Mouse (Mus musculus) left cerebral cortex, adult 18-20 months (tissue): ENCODE measurements around the gene Xpnpep3. TPM values are rescaled to one million over a fixed set of nuclear protein-coding genes. Genes with fewer than 3 reads are reported as not detected.
"Not testable (repeated sequence)": the region's sequence is repeated elsewhere in the genome, so short reads cannot be mapped to it uniquely, and the experiment has no call there.

Experiments used
- DNase-seq, 2 experiments: peaks; one replicate each; pipeline ENCODE4 v3.0.0; 2021 to 2022; ENCODE audit warnings: low spot score in 2 of 2, mixed read lengths in 1 of 2
- total RNA-seq, 2 experiments: library from RNA; stranded (reverse); gene quantifications; 2 replicates each; pipeline ENCODE4 v1.2.3; 2021

Xpnpep3 gene
- total RNA-seq, 2 experiments from 2014 or later, result 15.0 to 16.6 TPM

GRCm38 (mm10) chr15:81398189-81398588 is 1.7 kb upstream of the Xpnpep3 start:
- DNase-seq, result no peak

- DNase-seq, result no peak
Observed at GRCm38 (mm10) chr15:81399297-81399637, 671 bp upstream of the Xpnpep3 start.

- DNase-seq, result no peak
Observed at GRCm38 (mm10) chr15:81405008-81405407, 5.1 kb downstream of the Xpnpep3 start.

GRCm38 (mm10) chr15:81408199-81408598 is 8.3 kb downstream of the Xpnpep3 start, which contains the start of gene Dnajb7:
Gene Dnajb7, minus strand, starts transcription at chr15:81408299.
- DNase-seq, result no peak

- DNase-seq, result not testable (repeated sequence)
Observed at GRCm38 (mm10) chr15:81416763-81417310, 16.9 kb downstream of the Xpnpep3 start.

GRCm38 (mm10) chr15:81418065-81418464 is 18.1 kb downstream of the Xpnpep3 start:
- DNase-seq, result no peak

- no peak for DNase-seq
Observed at GRCm38 (mm10) chr15:81421454-81421853, 21.5 kb downstream of the Xpnpep3 start.

GRCm38 (mm10) chr15:81422156-81422681 is 22.3 kb downstream of the Xpnpep3 start:
- DNase-seq, result peak in 1 of 2 experiments; percentile 7

GRCm38 (mm10) chr15:81425311-81425710 is 25.4 kb downstream of the Xpnpep3 start:
- no peak for DNase-seq

GRCm38 (mm10) chr15:81427947-81428346 is 28.0 kb downstream of the Xpnpep3 start:
- DNase-seq, result no peak

GRCm38 (mm10) chr15:81431195-81431594 is 31.3 kb downstream of the Xpnpep3 start:
- no peak for DNase-seq

GRCm38 (mm10) chr15:81438345-81438744 is 38.4 kb downstream of the Xpnpep3 start:
- no peak for DNase-seq

- no peak for DNase-seq
Observed at GRCm38 (mm10) chr15:81439236-81439635, 39.3 kb downstream of the Xpnpep3 start.

- DNase-seq, result peak; percentile 53 to 78
Observed at GRCm38 (mm10) chr15:81448463-81448862, 48.5 kb downstream of the Xpnpep3 start.

GRCm38 (mm10) chr15:81461523-81461922 is 61.6 kb downstream of the Xpnpep3 start:
- no peak for DNase-seq

GRCm38 (mm10) chr15:81465016-81465660 is 65.2 kb downstream of the Xpnpep3 start:
- no peak for DNase-seq

GRCm38 (mm10) chr15:81465901-81466737 is 66.2 kb downstream of the Xpnpep3 start, which contains the start of gene Rbx1:
Gene Rbx1, plus strand, starts transcription at chr15:81466296.
- DNase-seq, result peak; percentile 98 to 99

GRCm38 (mm10) chr15:81466738-81467113 is 66.8 kb downstream of the Xpnpep3 start:
- DNase-seq, result no peak

- DNase-seq, result no peak
Observed at GRCm38 (mm10) chr15:81470735-81471134, 70.8 kb downstream of the Xpnpep3 start.

GRCm38 (mm10) chr15:81472256-81472655 is 72.3 kb downstream of the Xpnpep3 start:
- no peak for DNase-seq

GRCm38 (mm10) chr15:81475654-81476053 is 75.7 kb downstream of the Xpnpep3 start:
- peak in 1 of 2 experiments; percentile 36 for DNase-seq

GRCm38 (mm10) chr15:81476597-81476996 is 76.7 kb downstream of the Xpnpep3 start:
- no peak for DNase-seq
